Mouse (Mus musculus): ENCODE data around the gene Galnt9. TPM values are rescaled to one million over a fixed set of nuclear protein-coding genes. Genes with fewer than 3 reads are reported as not detected.

The Galnt9 gene
- polyA plus RNA-seq, 1 experiment = 0.11 TPM

GRCm38 (mm10) chr5:110518086-110518783 is 25.9 kb upstream of the Galnt9 start:
- TF ChIP-seq TCF3 (IDR thresholded peaks at IDR 0.05; ENCODE audit: insufficient read length, low read depth) = no peak
- TF ChIP-seq REST (IDR thresholded peaks at IDR 0.05; ENCODE audit: insufficient read depth, insufficient read length) = no peak
- TF ChIP-seq SRF (IDR thresholded peaks at IDR 0.05; ENCODE audit: control insufficient read depth, insufficient read length, low read depth) = no peak
- no peak for TF ChIP-seq USF1 (IDR thresholded peaks at IDR 0.05; ENCODE audit: low read depth)
- TF ChIP-seq MYOD1 (IDR thresholded peaks at IDR 0.05; ENCODE audit: control insufficient read depth in 1 of 3, insufficient read length in 2 of 3, low read depth in 2 of 3) = no peak
- TF ChIP-seq E2F4 (IDR thresholded peaks at IDR 0.05; ENCODE audit: insufficient read depth) = no peak
- TF ChIP-seq MYOG (IDR thresholded peaks at IDR 0.05; ENCODE audit: control insufficient read depth in 1 of 3, insufficient read depth in 1 of 3, insufficient read length in 2 of 3, low read depth in 2 of 3) = no peak
- TF ChIP-seq POLR2AphosphoS2 (IDR thresholded peaks at IDR 0.05; ENCODE audit: insufficient read length, low read depth) = no peak
- no peak for TF ChIP-seq TCF12 (IDR thresholded peaks at IDR 0.05; ENCODE audit: insufficient read depth, poor library complexity, severe bottlenecking)
- TF ChIP-seq CEBPB (IDR thresholded peaks at IDR 0.05; ENCODE audit: insufficient read depth, poor library complexity, severe bottlenecking) = no peak
- no peak for TF ChIP-seq POLR2A (IDR thresholded peaks at IDR 0.05; ENCODE audit: insufficient read length, low read depth)
- TF ChIP-seq MAX (IDR thresholded peaks at IDR 0.05; ENCODE audit: low read depth) = no peak
- Histone ChIP-seq H3K27me3 (ENCODE audit: control insufficient read depth, insufficient read depth, insufficient read length) (peaks cover 56% of the 10 kb centered on the region), H3K36me3 (ENCODE audit: control insufficient read depth, insufficient read depth) (no peaks in the 10 kb centered on the region), H3ac (ENCODE audit: control insufficient read depth, insufficient read length) (no peak overlapping the region), H3K79me2 (ENCODE audit: control insufficient read depth, insufficient read depth) (no peaks in the 10 kb centered on the region), H3K4me3 (no peak overlapping the region), H3K4me2 (ENCODE audit: low read depth) (no peak overlapping the region)

DNA sequence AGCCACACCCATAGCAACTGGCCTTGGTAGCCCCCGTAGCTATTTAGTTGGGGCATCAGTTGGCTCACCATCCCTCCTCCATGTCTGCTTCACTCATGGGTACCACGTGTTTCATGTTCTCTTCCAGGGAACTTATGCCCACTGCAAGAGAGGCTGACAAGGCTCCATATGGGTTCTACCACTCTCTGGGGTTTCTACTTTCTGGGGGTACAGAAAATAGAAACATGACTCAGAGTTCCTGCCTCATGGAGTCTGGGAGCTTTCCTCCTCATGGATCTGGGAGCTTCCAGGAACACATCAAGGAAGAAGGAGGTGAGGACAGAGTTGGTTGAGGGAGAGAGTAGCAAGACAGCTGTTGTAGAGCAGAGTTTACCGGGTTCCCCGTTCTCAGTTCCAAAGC is 23.2 kb upstream of the Galnt9 start:
- Histone ChIP-seq H3K79me2 (ENCODE audit: control insufficient read depth, insufficient read depth) (no peaks in the 10 kb centered on the region), H3K4me2 (ENCODE audit: low read depth) (no peak overlapping the region), H3K4me3 (no peak overlapping the region), H3K36me3 (ENCODE audit: control insufficient read depth, insufficient read depth) (no peaks in the 10 kb centered on the region), H3K27me3 (ENCODE audit: control insufficient read depth, insufficient read depth, insufficient read length) (peaks cover 47% of the 10 kb centered on the region), H3ac (ENCODE audit: control insufficient read depth, insufficient read length) (no peak overlapping the region)
- TF ChIP-seq MYOG (IDR thresholded peaks at IDR 0.05; ENCODE audit: control insufficient read depth in 1 of 3, insufficient read depth in 1 of 3, insufficient read length in 2 of 3, low read depth in 2 of 3) (no peak), USF1 (IDR thresholded peaks at IDR 0.05; ENCODE audit: low read depth) (no peak), TCF12 (IDR thresholded peaks at IDR 0.05; ENCODE audit: insufficient read depth, poor library complexity, severe bottlenecking) (no peak), SRF (IDR thresholded peaks at IDR 0.05; ENCODE audit: control insufficient read depth, insufficient read length, low read depth) (no peak), CEBPB (IDR thresholded peaks at IDR 0.05; ENCODE audit: insufficient read depth, poor library complexity, severe bottlenecking) (no peak), TCF3 (IDR thresholded peaks at IDR 0.05; ENCODE audit: insufficient read length, low read depth) (no peak), POLR2A (IDR thresholded peaks at IDR 0.05; ENCODE audit: insufficient read length, low read depth) (no peak), REST (IDR thresholded peaks at IDR 0.05; ENCODE audit: insufficient read depth, insufficient read length) (no peak), MAX (IDR thresholded peaks at IDR 0.05; ENCODE audit: low read depth) (no peak), POLR2AphosphoS2 (IDR thresholded peaks at IDR 0.05; ENCODE audit: insufficient read length, low read depth) (no peak), E2F4 (IDR thresholded peaks at IDR 0.05; ENCODE audit: insufficient read depth) (no peak), MYOD1 (IDR thresholded peaks at IDR 0.05; ENCODE audit: control insufficient read depth in 1 of 3, insufficient read length in 2 of 3, low read depth in 2 of 3) (no peak)

DNA sequence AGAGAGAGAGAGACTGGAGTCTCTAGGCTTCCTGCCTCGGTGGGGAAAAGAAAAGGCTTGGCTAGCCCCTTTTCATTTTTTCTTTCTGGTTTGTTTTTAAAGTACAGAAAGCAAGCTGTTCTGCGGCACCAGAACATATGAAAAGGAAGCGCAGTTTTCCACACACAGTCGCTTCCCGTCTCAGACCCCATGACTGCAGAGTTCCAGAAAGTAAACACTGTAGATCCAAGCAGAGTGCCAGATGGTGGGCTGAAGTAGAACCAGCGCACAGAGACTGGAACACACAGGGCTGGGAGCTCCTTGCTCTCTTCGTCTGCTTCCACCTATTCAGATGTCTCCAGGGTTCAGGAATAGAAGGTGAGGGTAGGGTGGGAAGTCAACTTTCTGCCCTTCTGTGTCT is 22.3 kb upstream of the Galnt9 start:
- H3K4me3 ChIP-seq = no peak overlapping the region
- no peak overlapping the region for H3K4me2 ChIP-seq (ENCODE audit: low read depth)
- no peaks in the 10 kb centered on the region for H3K36me3 ChIP-seq (ENCODE audit: control insufficient read depth, insufficient read depth)
- peaks cover 38% of the 10 kb centered on the region for H3K27me3 ChIP-seq (ENCODE audit: control insufficient read depth, insufficient read depth, insufficient read length)
- H3ac ChIP-seq (ENCODE audit: control insufficient read depth, insufficient read length) = no peak overlapping the region
- TF ChIP-seq SRF (IDR thresholded peaks at IDR 0.05; ENCODE audit: control insufficient read depth, insufficient read length, low read depth) = no peak
- TF ChIP-seq TCF3 (IDR thresholded peaks at IDR 0.05; ENCODE audit: insufficient read length, low read depth) = no peak
- no peak for TF ChIP-seq REST (IDR thresholded peaks at IDR 0.05; ENCODE audit: insufficient read depth, insufficient read length)
- TF ChIP-seq POLR2A (IDR thresholded peaks at IDR 0.05; ENCODE audit: insufficient read length, low read depth) = no peak
- TF ChIP-seq USF1 (IDR thresholded peaks at IDR 0.05; ENCODE audit: low read depth) = no peak
- TF ChIP-seq MYOG (IDR thresholded peaks at IDR 0.05; ENCODE audit: control insufficient read depth in 1 of 3, insufficient read depth in 1 of 3, insufficient read length in 2 of 3, low read depth in 2 of 3) = no peak
- no peaks in the 10 kb centered on the region for H3K79me2 ChIP-seq (ENCODE audit: control insufficient read depth, insufficient read depth)

DNA sequence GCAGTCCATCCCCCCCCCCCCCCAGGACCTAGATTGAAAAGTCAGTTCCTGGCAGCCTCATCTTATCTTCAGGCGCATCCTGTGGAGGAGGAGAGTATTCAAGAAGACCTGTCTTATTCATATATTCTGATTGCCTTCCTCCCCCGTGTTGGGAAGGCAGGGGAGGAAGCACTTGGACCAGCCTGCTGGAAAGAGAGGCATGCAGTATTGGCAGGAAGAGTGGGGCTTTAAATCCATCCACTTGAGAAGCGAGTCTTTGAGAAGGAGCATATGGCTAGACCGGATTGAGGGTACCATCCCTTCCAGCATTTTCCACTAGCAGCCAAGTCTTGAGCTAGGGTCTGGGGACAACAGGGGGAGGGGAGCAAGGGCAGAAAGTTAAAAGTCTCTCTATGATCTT is 20.9 kb upstream of the Galnt9 start:
- Histone ChIP-seq H3K4me2 (ENCODE audit: low read depth) (no peak overlapping the region), H3K4me3 (no peak overlapping the region), H3K36me3 (ENCODE audit: control insufficient read depth, insufficient read depth) (no peaks in the 10 kb centered on the region), H3K27me3 (ENCODE audit: control insufficient read depth, insufficient read depth, insufficient read length) (peaks cover 31% of the 10 kb centered on the region), H3ac (ENCODE audit: control insufficient read depth, insufficient read length) (no peak overlapping the region), H3K79me2 (ENCODE audit: control insufficient read depth, insufficient read depth) (no peaks in the 10 kb centered on the region)
- TF ChIP-seq CEBPB (IDR thresholded peaks at IDR 0.05; ENCODE audit: insufficient read depth, poor library complexity, severe bottlenecking) = no peak
- no peak for TF ChIP-seq E2F4 (IDR thresholded peaks at IDR 0.05; ENCODE audit: insufficient read depth)

DNA sequence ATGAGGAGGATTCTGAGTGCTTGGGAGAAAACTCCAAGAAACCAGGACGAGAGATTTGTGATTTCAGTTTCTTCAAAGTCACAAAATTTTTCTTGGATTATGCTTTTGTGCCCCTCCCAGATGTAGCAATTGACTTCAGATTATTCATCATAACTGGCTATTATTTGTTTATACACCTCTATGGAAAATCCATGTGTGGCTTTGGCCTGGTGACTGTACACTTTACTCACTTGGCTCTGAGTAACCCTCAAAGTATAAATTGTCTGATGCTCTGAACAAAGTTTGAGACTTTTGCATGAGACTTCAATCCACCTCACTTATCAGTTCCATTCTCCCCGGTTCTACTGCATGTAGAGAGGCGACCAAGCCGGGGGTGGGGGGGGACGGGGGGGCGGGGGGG is 18.5 kb upstream of the Galnt9 start:
- H3K4me3 ChIP-seq = no peak overlapping the region
- H3K79me2 ChIP-seq (ENCODE audit: control insufficient read depth, insufficient read depth) = no peaks in the 10 kb centered on the region
- peaks cover 28% of the 10 kb centered on the region for H3K27me3 ChIP-seq (ENCODE audit: control insufficient read depth, insufficient read depth, insufficient read length)
- no peak for TF ChIP-seq POLR2AphosphoS2 (IDR thresholded peaks at IDR 0.05; ENCODE audit: insufficient read length, low read depth)
- TF ChIP-seq MYOD1 (IDR thresholded peaks at IDR 0.05; ENCODE audit: control insufficient read depth in 1 of 3, insufficient read length in 2 of 3, low read depth in 2 of 3) = no peak
- no peak for TF ChIP-seq POLR2A (IDR thresholded peaks at IDR 0.05; ENCODE audit: insufficient read length, low read depth)
- no peak for TF ChIP-seq TCF3 (IDR thresholded peaks at IDR 0.05; ENCODE audit: insufficient read length, low read depth)
- TF ChIP-seq MAX (IDR thresholded peaks at IDR 0.05; ENCODE audit: low read depth) = no peak
- no peaks in the 10 kb centered on the region for H3K36me3 ChIP-seq (ENCODE audit: control insufficient read depth, insufficient read depth)
- H3K4me2 ChIP-seq (ENCODE audit: low read depth) = no peak overlapping the region
- H3ac ChIP-seq (ENCODE audit: control insufficient read depth, insufficient read length) = no peak overlapping the region

Data from myocyte (in vitro differentiated cells).